ENCODE assay signal across 39 mouse cellular contexts in the genomic region with DNA sequence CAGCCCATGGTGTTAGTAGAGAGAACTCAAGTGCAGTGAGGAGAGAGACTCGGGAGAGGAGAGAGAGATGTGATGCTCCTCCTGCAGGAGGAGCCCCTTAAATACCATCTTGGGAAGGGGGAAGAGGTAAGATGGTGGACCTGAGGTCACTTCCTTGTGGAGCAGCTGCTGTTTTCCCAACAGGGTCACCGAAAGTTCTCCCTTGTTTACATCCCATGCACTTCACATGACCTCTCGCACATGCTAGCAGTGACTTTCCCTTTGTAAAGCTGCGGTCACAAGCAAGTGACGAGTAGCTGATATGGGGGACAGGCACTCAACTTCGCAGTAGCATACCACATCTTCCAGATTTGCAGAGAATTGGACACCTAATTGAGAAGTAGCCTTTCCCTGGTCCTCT. TPM values are rescaled to one million over a fixed set of nuclear protein-coding genes. Genes with fewer than 3 reads are reported as not detected.
"Had no signal": no experiment of that assay in that cellular context is flagged by ENCODE, and none has a peak within 500 bp of the region (broad histone marks: within the 10 kb centered on the region; RNA-seq: fewer than 3 reads in every experiment).

A gene (minus strand): TSS at position 74 of the 400 bp plus-strand sequence.

RNA-seq across cellular contexts. Expression of the gene that starts here (rescaled TPM):
- total RNA-seq: left cerebral cortex, adult 2 months; left cerebral cortex, adult 8-10 months; left cerebral cortex, postnatal 10 days; left cerebral cortex, postnatal 14 days; left cerebral cortex, postnatal 25 days; left cerebral cortex, postnatal 36 days; left cerebral cortex, postnatal 4 days; liver, adult 2 months; megakaryocyte progenitor cell, adult 5-6 weeks; megakaryocyte, adult 5-6 weeks; megakaryocyte-erythroid progenitor cell, adult 5-6 weeks; midbrain, postnatal 0 days; monocyte, adult 5-6 weeks had no signal
- polyA plus RNA-seq: limb, embryonic 10.5 days; limb, embryonic 11.5 days; limb, embryonic 12.5 days; limb, embryonic 13.5 days; limb, embryonic 15.5 days; liver, adult 2 months; liver, embryonic 11.5 days; liver, embryonic 12.5 days; liver, embryonic 13.5 days; liver, embryonic 14.5 days; liver, embryonic 15.5 days; liver, embryonic 16.5 days; liver, postnatal 0 days; lung, adult 2 months; lung, embryonic 14.5 days; lung, embryonic 15.5 days; lung, embryonic 16.5 days; macrophage; midbrain, embryonic 10.5 days; midbrain, embryonic 11.5 days; midbrain, embryonic 12.5 days; midbrain, embryonic 13.5 days; midbrain, embryonic 14.5 days; midbrain, embryonic 15.5 days; midbrain, embryonic 16.5 days; midbrain, postnatal 0 days; myocyte; neural tube, embryonic 11.5 days had no signal
